Mouse (Mus musculus) cortical plate, adult 2 months (tissue): ENCODE results near the gene Timm9.

Source experiments
- CTCF ChIP-seq: fragments of 200-500 bp; IDR thresholded peaks from 2 replicates; pipeline ENCODE4 v1.5.1; 2011; ENCODE audit warnings: mild to moderate bottlenecking, control low read depth, low read length; ENCODE audit not compliant: insufficient read depth; ENCODE audit errors: extremely low read depth
- POLR2A ChIP-seq: fragments of 200-500 bp; IDR thresholded peaks from 2 replicates; pipeline ENCODE4 v1.6.1; 2011; ENCODE audit warnings: mild to moderate bottlenecking, low read length, control low read depth; ENCODE audit not compliant: insufficient read depth; ENCODE audit errors: extremely low read depth

- TF ChIP-seq POLR2A (no peak), CTCF (no peak)
Measured at GRCm38 (mm10) chr12:71169911-71170310, 33.4 kb upstream of the Timm9 start.
